Mouse (Mus musculus) hematopoietic stem cell, adult 5-6 weeks (primary cell): ENCODE measurements at regions not wholly inside any gene's neighbourhood (a gene's known extent, or its start where the extent isn't known, plus 50 kb on each side); places are given as distances from the start of the nearest gene placed in this dataset.

Source experiments
- ATAC-seq, 2 experiments: fragments of 125-278 bp in 1 of 2; replicated peaks in 1 of 2; 2 replicates each; pipeline ENCODE4 v1.8.0; 2016 to 2017; ENCODE audit warnings: inconsistent platforms in 2 of 2, mild to moderate bottlenecking in 2 of 2, moderate number of reproducible peaks in 2 of 2, low read depth in 1 of 2, moderate TSS enrichment in 1 of 2; ENCODE audit not compliant: low FRiP score in 2 of 2, poor library complexity in 2 of 2, severe bottlenecking in 2 of 2, insufficient read depth in 1 of 2, low TSS enrichment in 1 of 2

- ATAC-seq, result no peak
Observed at GRCm38 (mm10) chr14:80374290-80374689, 390.4 kb downstream of the Olfm4 start.

GRCm38 (mm10) chr14:80377064-80377463 is 393.2 kb downstream of the Olfm4 start:
- ATAC-seq, result no peak

GRCm38 (mm10) chr14:80391418-80391817 is 407.5 kb downstream of the Olfm4 start:
- no peak for ATAC-seq

- ATAC-seq, result no peak
Observed at GRCm38 (mm10) chr14:80408317-80408716, 424.4 kb downstream of the Olfm4 start.

- ATAC-seq, result no peak
Observed at GRCm38 (mm10) chr14:80418810-80419325, 435.0 kb downstream of the Olfm4 start.

GRCm38 (mm10) chr14:80443820-80444219 is 459.9 kb downstream of the Olfm4 start:
- ATAC-seq, result no peak

GRCm38 (mm10) chr14:80471470-80471869 is 487.6 kb downstream of the Olfm4 start:
- no peak for ATAC-seq

- no peak for ATAC-seq
Observed at GRCm38 (mm10) chr14:80479918-80480317, 496.0 kb downstream of the Olfm4 start.

GRCm38 (mm10) chr14:80482771-80483170 is 498.9 kb downstream of the Olfm4 start:
- ATAC-seq, result no peak

GRCm38 (mm10) chr14:80484256-80484655 is 500.4 kb downstream of the Olfm4 start:
- no peak for ATAC-seq

GRCm38 (mm10) chr14:80485149-80485548 is 501.3 kb downstream of the Olfm4 start:
- no peak for ATAC-seq

- ATAC-seq, result no peak
Observed at GRCm38 (mm10) chr14:80486605-80487004, 502.7 kb downstream of the Olfm4 start.

GRCm38 (mm10) chr14:80492043-80492900 is 508.4 kb downstream of the Olfm4 start:
- no peak for ATAC-seq

GRCm38 (mm10) chr14:80492901-80493279 is 509.0 kb downstream of the Olfm4 start:
- no peak for ATAC-seq

- ATAC-seq, result no peak
Observed at GRCm38 (mm10) chr14:80504351-80504750, 520.5 kb downstream of the Olfm4 start.

GRCm38 (mm10) chr14:80516626-80517025 is 532.7 kb downstream of the Olfm4 start:
- no peak for ATAC-seq

- no peak for ATAC-seq
Observed at GRCm38 (mm10) chr14:80521216-80521615, 537.3 kb downstream of the Olfm4 start.

GRCm38 (mm10) chr14:80521631-80522030 is 537.8 kb downstream of the Olfm4 start:
- no peak for ATAC-seq

- no peak for ATAC-seq
Observed at GRCm38 (mm10) chr14:80522536-80522935, 538.7 kb downstream of the Olfm4 start.
